Comparison of ENCODE assay signal across 11 mouse cellular contexts in the genomic region with DNA sequence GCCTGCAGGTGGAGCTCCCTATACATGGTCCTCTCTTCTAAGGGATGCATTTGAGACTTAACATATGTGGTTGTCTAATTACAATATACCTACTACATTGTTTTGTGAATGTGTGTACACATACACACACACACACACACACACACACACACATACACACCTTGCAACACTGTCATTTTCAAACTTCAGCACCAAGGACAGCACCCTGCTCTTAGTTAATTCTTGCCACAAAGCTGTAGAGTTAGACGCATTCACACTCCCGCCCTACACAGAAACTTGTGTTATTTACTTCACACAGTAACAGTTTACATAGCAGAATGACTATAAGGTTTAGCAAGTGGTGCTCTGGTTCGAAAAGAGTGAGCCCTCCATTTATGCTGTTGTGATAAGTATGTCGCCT.
DNase-seq lines count a peak whose midpoint lies in the region; ATAC-seq lines count a peak whose summit lies in the region.
"Had no signal": no experiment of that assay in that cellular context is flagged by ENCODE, and none has a peak within 500 bp of the region (broad histone marks: within the 10 kb centered on the region; RNA-seq: fewer than 3 reads in every experiment).

No protein-coding gene starts in this region.

- no peak overlapping the region for H3K4me3 ChIP-seq in intestine, embryonic 14.5 days (ENCODE audit: low read depth, low read length)
- no peak overlapping the region for H3K4me3 ChIP-seq in intestine, embryonic 16.5 days (ENCODE audit: low read length)
- H3K4me3 ChIP-seq: megakaryocyte, embryonic 14.5 days had no signal

- no peak overlapping the region for H3K27ac ChIP-seq in intestine, embryonic 14.5 days (ENCODE audit: low read depth)
- no peak overlapping the region for H3K27ac ChIP-seq in intestine, embryonic 16.5 days (ENCODE audit: low read length)

- peak; percentile 67 for DNase-seq in intestine, embryonic 14.5 days (ENCODE audit: low spot score)
- peak; percentile 55 for DNase-seq in 3T3-L1 (ENCODE audit: low read depth, low spot score)
- peak; percentile 85 for DNase-seq in NIH3T3 (ENCODE audit: low read depth)
- DNase-seq in kidney, postnatal 10 days, result peak; percentile 69
- no peak for DNase-seq in layer of hippocampus, postnatal 36 days
- DNase-seq in right cerebral cortex, postnatal 36 days (ENCODE audit: low spot score in 2 of 2), result no peak
- no peak for DNase-seq in ovary, postnatal 36 days (ENCODE audit: low spot score)
- DNase-seq: cerebellum, adult 18-20 months; thymus, adult 2 months had no signal

- H3K4me1 ChIP-seq in intestine, embryonic 14.5 days (replicated peaks; ENCODE audit: control insufficient read depth, insufficient read depth, low read length), result no peaks in the 10 kb centered on the region
- H3K4me1 ChIP-seq in intestine, embryonic 16.5 days (ENCODE audit: control insufficient read depth, insufficient read depth, low read length), result no peaks in the 10 kb centered on the region
- H3K4me1 ChIP-seq: megakaryocyte, embryonic 14.5 days had no signal

- H3K4me2 ChIP-seq in intestine, embryonic 14.5 days (ENCODE audit: low read length), result no peak overlapping the region
- H3K4me2 ChIP-seq in intestine, embryonic 16.5 days (ENCODE audit: low read depth, low read length), result no peak overlapping the region

- ATAC-seq in intestine, embryonic 14.5 days (replicated peaks; ENCODE audit: low FRiP score, low TSS enrichment, low read depth), result no peak
- ATAC-seq in intestine, embryonic 16.5 days, result no peak

- H3K36me3 ChIP-seq in intestine, embryonic 14.5 days (ENCODE audit: control insufficient read depth, insufficient read depth, low read length), result no peaks in the 10 kb centered on the region
- no peaks in the 10 kb centered on the region for H3K36me3 ChIP-seq in intestine, embryonic 16.5 days (ENCODE audit: control insufficient read depth, insufficient read depth, low read length)

- WGBS in intestine, embryonic 14.5 days, result 50% methylated on average over 4 of the region's 4 CpGs
- WGBS in intestine, embryonic 16.5 days, result 49% methylated on average over 4 of the region's 4 CpGs

- no peaks in the 10 kb centered on the region for H3K27me3 ChIP-seq in intestine, embryonic 14.5 days (replicated peaks; ENCODE audit: control insufficient read depth, insufficient read depth, low read length)
- no peaks in the 10 kb centered on the region for H3K27me3 ChIP-seq in intestine, embryonic 16.5 days (replicated peaks; ENCODE audit: control insufficient read depth, insufficient read depth, low read length)
- H3K27me3 ChIP-seq: megakaryocyte, embryonic 14.5 days had no signal

- no peak overlapping the region for H3K9ac ChIP-seq in intestine, embryonic 14.5 days (ENCODE audit: low read length)
- no peak overlapping the region for H3K9ac ChIP-seq in intestine, embryonic 16.5 days (ENCODE audit: low read depth, low read length)

- H3K9me3 ChIP-seq in intestine, embryonic 14.5 days (ENCODE audit: control insufficient read depth, low read length), result no peaks in the 10 kb centered on the region
- no peaks in the 10 kb centered on the region for H3K9me3 ChIP-seq in intestine, embryonic 16.5 days (ENCODE audit: control insufficient read depth, low read length)

Comparison
In these comparisons a context has a peak if more than half of its experiments do, and no peak if none do; other contexts are left out.
1. DNase-seq: peak in intestine, embryonic 14.5 days (single experiment), 3T3-L1 (single experiment), NIH3T3 (single experiment) and kidney, postnatal 10 days (single experiment); none in layer of hippocampus, postnatal 36 days (0 of 2), right cerebral cortex, postnatal 36 days (0 of 2) and ovary, postnatal 36 days (single experiment).